Mouse (Mus musculus) MEL (cell line): ENCODE results near the gene Gpr3.

Experiments used
- NELFE ChIP-seq: IDR thresholded peaks from 2 replicates; pipeline ENCODE4 v1.6.1; 2011; ENCODE audit warnings: low read depth, low read length, improper control_type of control experiment
- POLR2A ChIP-seq, 2 experiments: IDR thresholded peaks; 2 replicates each; pipeline ENCODE4 v1.6.1; 2011 to 2012; ENCODE audit warnings: low read length in 2 of 2, mild to moderate bottlenecking in 2 of 2, control low read depth in 1 of 2, improper control_type of control experiment in 1 of 2, low read depth in 1 of 2, moderate library complexity in 1 of 2; ENCODE audit not compliant: control insufficient read depth in 1 of 2, insufficient read depth in 1 of 2, poor library complexity in 1 of 2
- POLR2AphosphoS5 ChIP-seq: IDR thresholded peaks from 2 replicates; pipeline ENCODE4 v1.6.1; 2012; ENCODE audit warnings: low read depth, borderline replicate concordance, mild to moderate bottlenecking, inconsistent platforms, low read length, moderate library complexity, mixed read lengths
- SIN3A ChIP-seq: IDR thresholded peaks from 2 replicates; pipeline ENCODE4 v1.6.1; 2012; ENCODE audit warnings: low read length, improper control_type of control experiment, inconsistent platforms

DNA sequence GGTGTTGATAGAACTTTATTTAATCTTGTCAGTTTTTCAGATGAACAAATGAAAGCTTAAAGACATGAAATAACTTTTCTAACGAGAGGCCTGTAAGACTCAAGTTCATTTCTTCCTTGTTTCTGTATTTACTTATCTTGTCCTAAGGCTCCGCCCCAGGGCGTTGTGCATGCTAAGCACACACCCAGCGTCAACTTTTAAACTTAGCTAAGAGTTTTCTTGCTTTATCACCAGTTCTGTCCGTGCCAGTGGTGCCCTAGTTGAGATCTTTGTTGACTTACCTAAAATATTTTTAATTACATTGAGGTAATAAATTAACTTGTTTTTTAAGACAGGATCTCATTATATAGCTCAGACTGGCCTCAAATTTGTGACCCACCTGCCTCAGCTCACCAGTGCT, 34.0 kb downstream of the Gpr3 start:
- TF ChIP-seq POLR2A (IDR thresholded peaks at IDR 0.05; ENCODE audit: control insufficient read depth in 1 of 2, insufficient read depth in 1 of 2, low read depth in 1 of 2, low read length in 2 of 2, poor library complexity in 1 of 2) = no peak
- TF ChIP-seq NELFE = no peak
- TF ChIP-seq POLR2AphosphoS5 = no peak
- TF ChIP-seq SIN3A = peak; percentile 56; the same call in 1 of the 2 replicates
